Mouse (Mus musculus) layer of hippocampus, postnatal 10 days (tissue): ENCODE measurements around the gene Gm21149. TPM values are rescaled to one million over a fixed set of nuclear protein-coding genes. Genes with fewer than 3 reads are reported as not detected.
"Not testable (repeated sequence)": the region's sequence is repeated elsewhere in the genome, so short reads cannot be mapped to it uniquely, and the experiment has no call there.

Source experiments
- DNase-seq, 2 experiments: peaks; one replicate each; pipeline ENCODE4 v3.0.0; 2021; ENCODE audit warnings: low spot score in 2 of 2
- total RNA-seq, 2 experiments: library from RNA; stranded (reverse); gene quantifications; 2 replicates each; pipeline ENCODE4 v1.2.3; 2021

Gene Gm21149
- total RNA-seq, 2 experiments from 2014 or later, result not detected

DNA sequence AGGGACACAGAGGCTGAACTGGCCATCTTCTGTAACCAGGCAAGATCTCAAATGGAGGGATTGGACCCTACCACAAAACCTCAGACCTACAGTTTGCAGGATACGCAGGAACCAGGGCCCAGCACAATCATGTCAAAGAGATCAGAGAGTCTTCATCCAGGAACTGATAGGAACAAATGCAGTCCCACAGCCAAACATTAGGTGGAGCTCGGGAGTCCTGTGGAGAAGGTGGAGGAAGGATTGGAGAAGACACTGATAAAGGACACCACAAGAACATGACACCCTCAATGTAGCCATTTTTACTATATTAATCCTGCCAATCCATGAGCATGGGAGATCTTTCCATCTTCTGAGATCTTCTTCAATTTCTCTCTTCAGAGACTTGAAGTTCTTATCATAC is 12.8 kb downstream of the Gm21149 start:
- DNase-seq, result not testable (repeated sequence)

DNA sequence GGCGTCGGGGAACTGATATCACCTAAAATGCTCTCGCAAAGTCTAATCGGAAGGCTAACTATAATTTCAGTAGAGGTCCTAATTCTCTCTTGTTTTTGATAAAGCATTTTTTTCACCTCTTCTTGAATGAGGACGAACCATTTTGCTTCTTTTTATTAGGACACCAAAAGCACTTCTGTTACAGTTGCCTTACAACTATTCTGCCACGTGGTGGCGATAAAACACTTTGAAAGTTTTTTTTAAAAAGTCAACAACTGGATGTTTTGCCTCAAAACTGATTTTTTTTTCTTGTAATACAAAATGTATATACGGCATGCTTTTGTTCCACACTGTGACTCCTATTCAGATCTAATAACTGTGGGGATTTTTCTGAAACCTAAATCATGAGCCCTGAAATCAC is 14.7 kb downstream of the Gm21149 start:
- DNase-seq, result not testable (repeated sequence)

- DNase-seq, result not testable (repeated sequence)
Observed at GRCm38 (mm10) chr5:15457865-15458571, 18.3 kb downstream of the Gm21149 start.

Other genes with a start within 250 kb of the Gm21149 start
- gene Gm21190, start 52.7 kb upstream of the Gm21149 start, total RNA-seq, result not detected
- gene Gm21083, start 100.8 kb upstream of the Gm21149 start, total RNA-seq, result not detected
- not detected for gene Speer4d, start 142.5 kb upstream of the Gm21149 start, total RNA-seq
- not detected for gene 4930572O03Rik, start 180.5 kb upstream of the Gm21149 start, total RNA-seq
- not detected for gene Speer4c, start 237.7 kb upstream of the Gm21149 start, total RNA-seq